Mouse (Mus musculus) neutrophil, adult 5-6 weeks (primary cell): ENCODE results near the gene Mbd5. TPM values are rescaled to one million over a fixed set of nuclear protein-coding genes. Genes with fewer than 3 reads are reported as not detected.
"Not testable (repeated sequence)": the region's sequence is repeated elsewhere in the genome, so short reads cannot be mapped to it uniquely, and the experiment has no call there.

Experiments used
- ATAC-seq: fragments of 151-379, 151-347 bp; 2 replicates; pipeline ENCODE4 v1.8.0; 2017; ENCODE audit warnings: mild to moderate bottlenecking, moderate TSS enrichment; ENCODE audit not compliant: insufficient number of reproducible peaks, poor library complexity, low FRiP score, severe bottlenecking; ENCODE audit errors: extremely low read depth
- total RNA-seq: library from RNA; stranded (forward); fragments of 200-1000 nt; gene quantifications from 2 replicates; pipeline ENCODE4 v1.2.3, GENCODE M21; 2017

Mbd5 gene
- total RNA-seq, 1 experiment from 2014 or later, result 51.8 TPM

- ATAC-seq, result no peak
These were observed 192.9 kb downstream of the Mbd5 start for GRCm38 (mm10) chr2:49142186-49142585.

DNA sequence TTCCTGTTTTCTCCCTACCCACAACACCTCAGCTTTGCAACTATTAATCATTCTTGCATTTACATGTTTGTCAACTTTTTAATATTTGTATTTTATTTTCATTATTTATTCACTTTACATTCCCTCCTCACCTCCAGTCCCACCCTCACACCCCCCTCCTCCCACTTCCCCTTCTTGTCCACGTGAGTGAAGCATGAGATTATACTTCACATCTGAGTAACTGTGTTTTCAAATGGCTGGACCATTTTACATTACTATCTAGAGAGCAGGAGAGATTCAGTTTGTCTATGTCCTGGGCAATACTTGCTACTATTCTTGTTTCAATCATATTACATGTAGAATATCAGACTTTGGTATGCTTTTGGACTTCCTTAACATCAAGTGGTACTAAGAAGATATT lies 204.3 kb downstream of the Mbd5 start:
- ATAC-seq, result no peak

- ATAC-seq, result no peak
These were observed 211.1 kb downstream of the Mbd5 start for GRCm38 (mm10) chr2:49160232-49160947.

DNA sequence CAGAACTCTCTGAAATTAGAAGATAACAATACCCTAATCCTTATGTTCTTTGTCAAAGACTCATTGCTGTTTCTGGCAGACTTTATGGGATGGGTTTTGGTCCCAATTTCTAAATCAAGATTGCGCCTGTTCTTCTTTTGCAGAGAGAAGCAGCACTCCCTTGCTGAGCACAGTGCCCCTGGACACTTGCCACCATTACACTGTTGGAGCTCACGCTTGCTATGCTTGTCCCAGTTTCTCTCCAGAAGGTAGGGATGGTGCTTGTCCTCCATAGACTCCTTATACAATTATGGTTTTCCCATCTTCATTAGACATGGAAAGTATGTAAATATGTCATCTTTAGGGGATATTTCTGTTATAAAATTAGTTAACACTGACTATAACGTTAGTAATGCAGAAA lies 220.5 kb downstream of the Mbd5 start:
- no peak for ATAC-seq

DNA sequence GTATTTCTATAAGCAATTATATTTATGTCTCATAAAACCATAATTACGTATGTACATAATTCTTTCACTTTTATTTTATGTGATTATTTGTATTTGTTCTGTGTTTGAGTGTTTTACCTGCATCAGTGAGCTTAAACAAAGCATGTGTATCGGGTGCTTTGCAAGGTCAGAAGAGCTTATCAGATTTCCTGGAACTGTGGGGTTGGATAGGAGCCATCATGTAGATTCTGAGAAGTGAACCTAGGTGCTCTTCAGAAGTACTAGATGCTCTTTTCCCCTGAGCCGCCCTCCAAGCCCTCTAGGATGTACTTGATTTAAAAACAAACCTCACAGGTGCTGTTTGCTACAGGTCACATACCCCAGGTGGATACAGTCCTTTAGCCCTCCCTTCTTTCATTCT lies 227.7 kb downstream of the Mbd5 start:
- no peak for ATAC-seq

GRCm38 (mm10) chr2:49190984-49191383 lies 241.7 kb downstream of the Mbd5 start:
- ATAC-seq, result no peak

DNA sequence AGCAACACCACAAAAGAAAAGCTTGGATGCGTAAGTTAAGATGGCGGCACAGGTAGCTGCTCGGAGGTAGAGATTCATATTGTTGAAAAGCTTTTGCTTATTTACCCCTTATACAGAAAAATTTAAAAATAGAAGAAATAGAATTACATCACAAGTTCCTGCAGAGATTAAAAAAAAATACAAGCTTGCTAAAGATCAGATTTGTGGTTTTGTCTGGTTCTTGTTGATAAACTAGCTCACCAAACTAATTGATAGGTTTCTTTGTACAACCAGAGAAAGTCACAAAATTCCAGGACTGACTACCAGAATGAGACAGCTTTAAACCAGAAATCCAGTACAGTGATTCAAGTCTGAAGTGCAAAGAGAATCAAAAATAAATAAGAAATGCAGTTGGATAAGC lies 242.4 kb downstream of the Mbd5 start:
- ATAC-seq, result no peak

- no peak for ATAC-seq
These were observed 254.8 kb downstream of the Mbd5 start for GRCm38 (mm10) chr2:49204081-49204480.

DNA sequence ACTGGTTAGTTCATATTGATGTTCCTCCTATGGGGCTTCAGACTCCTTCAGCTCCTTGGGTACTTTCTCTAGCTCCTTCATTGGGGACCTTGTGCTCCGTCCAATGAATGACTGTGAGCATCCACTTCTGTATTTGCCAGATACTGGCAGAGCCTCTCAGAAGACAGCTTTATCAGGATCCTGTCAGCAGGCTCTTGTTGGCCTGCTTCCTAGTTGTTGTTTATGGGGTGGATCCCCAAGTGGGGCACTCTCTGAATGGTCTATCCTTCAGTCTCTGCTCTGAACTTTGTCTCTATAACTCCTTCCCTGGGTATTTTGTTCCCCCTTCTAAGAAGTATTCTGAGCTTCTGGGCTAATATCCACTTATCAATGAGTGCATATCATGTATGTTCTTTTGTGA lies 256.4 kb downstream of the Mbd5 start:
- ATAC-seq, result not testable (repeated sequence)

- no peak for ATAC-seq
These were observed 260.0 kb downstream of the Mbd5 start for GRCm38 (mm10) chr2:49209349-49209748.

GRCm38 (mm10) chr2:49210408-49210807 lies 261.1 kb downstream of the Mbd5 start:
- ATAC-seq, result no peak

DNA sequence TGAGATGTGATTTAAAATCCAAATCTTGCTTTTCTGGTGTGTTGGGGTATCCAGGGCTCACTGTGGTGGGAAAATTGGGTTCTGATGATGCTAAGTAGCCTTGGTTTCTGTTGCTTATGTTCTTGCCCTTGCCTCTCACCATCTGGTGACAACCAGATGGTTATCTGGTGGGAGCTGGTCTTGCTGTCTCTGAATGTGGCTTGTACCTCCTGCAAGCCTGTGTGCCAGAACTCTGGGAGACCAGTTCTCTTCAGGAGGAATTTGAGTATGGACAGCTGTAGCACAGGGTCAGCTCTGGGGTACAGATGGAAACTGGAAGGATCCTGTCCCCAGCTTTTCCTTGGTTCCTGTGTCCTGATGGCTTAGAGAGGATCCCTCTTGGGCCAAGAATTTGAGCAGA lies 280.4 kb downstream of the Mbd5 start:
- ATAC-seq, result no peak

DNA sequence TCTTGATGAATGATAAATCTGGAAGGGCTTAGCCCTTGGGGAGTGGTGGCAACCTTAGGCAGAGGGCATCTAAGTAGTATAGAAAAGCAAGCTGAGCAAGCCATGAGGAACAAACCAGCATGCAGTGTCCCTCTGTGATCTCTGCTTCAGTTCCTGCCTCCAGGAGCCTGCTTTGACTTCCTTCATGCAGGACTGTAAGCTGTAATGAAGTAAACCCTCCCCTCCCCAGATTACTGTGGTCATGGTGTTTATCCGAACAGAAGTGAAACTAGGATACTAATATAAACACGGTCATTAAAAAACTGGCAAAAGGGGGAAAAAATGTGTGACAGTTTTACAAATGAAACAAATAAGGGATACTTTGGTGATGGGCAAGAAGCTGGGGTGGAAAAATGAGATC lies 284.8 kb downstream of the Mbd5 start:
- no peak for ATAC-seq

GRCm38 (mm10) chr2:49241715-49242114 lies 292.4 kb downstream of the Mbd5 start:
- ATAC-seq, result no peak

- ATAC-seq, result no peak
These were observed 314.8 kb downstream of the Mbd5 start for GRCm38 (mm10) chr2:49264092-49264491.

DNA sequence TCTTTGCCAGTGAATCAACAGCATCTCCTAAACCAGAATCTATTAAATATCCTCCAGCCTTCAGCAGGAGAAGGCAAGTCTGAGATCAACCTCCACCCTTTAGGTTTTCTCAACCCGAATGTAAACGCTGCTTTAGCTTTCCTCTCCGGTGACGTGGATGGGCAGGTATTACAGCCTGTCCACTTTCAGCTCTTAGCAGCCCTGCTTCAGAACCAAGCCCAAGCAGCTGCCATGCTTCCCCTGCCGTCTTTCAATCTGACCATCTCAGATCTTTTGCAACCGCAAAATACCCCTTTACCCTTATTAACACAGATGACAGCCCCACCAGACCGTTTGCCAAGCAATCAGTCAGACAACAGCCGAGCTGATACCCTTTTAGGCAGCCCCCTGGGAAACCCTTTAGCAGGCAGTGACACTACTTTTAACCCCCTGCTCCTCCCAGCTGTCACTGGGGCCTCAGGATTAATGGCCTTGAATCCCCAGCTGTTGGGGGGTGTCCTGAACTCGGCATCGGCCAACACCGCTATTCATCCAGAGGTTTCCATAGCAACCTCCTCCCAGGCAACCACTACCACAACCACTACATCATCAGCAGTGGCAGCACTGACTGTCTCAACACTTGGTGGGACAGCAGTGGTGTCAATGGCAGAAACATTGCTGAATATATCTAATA lies 323.1 kb downstream of the Mbd5 start:
- no peak for ATAC-seq

- no peak for ATAC-seq
These were observed 326.9 kb downstream of the Mbd5 start for GRCm38 (mm10) chr2:49276017-49276722.

DNA sequence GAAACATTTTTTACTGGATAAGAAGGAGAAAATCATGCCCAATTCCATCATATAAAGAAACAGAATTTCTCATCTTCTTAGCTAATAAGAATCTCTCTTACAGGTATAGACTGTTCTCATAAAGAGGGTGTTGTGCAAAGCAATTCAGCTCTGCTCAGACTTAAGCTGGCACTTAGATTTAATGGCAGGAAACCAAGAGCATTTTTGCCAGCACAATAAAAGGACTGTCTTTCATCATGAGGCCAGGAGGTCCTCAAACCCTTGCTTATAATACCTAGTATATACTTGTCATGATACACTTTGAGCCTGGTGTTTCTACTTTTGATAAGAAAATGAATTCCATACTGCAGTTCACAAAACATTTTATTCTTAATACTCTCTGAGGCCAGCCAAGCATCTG lies 331.2 kb downstream of the Mbd5 start:
- ATAC-seq, result no peak

- no peak for ATAC-seq
These were observed 334.3 kb downstream of the Mbd5 start for GRCm38 (mm10) chr2:49283583-49283982.

- ATAC-seq, result no peak
These were observed 337.7 kb downstream of the Mbd5 start for GRCm38 (mm10) chr2:49286965-49287364.
